ENCODE assay signal across 18 mouse cellular contexts in genomic region chr3:96338849-96339480, GRCm38 (mm10). TPM values are rescaled to one million over a fixed set of nuclear protein-coding genes. Genes with fewer than 3 reads are reported as not detected.
A peak's percentile ranks its signal among the peaks of the same experiment; 100 is the strongest.
DNase-seq lines count a peak whose midpoint lies in the region; ATAC-seq and TF ChIP-seq lines count a peak whose summit lies in the region.
"Had no signal": no experiment of that assay in that cellular context is flagged by ENCODE, and none has a peak within 500 bp of the region (broad histone marks: within the 10 kb centered on the region; RNA-seq: fewer than 3 reads in every experiment).

No protein-coding gene starts in this region.

- no peaks in the 10 kb centered on the region for H3K36me3 ChIP-seq in hindbrain, embryonic 11.5 days (ENCODE audit: control insufficient read depth, insufficient read depth, low read length)
- H3K36me3 ChIP-seq in hindbrain, embryonic 13.5 days = no peaks in the 10 kb centered on the region
- no peaks in the 10 kb centered on the region for H3K36me3 ChIP-seq in ES-Bruce4 (ENCODE audit: control insufficient read depth, insufficient read depth, low read length, poor library complexity, severe bottlenecking)
- H3K36me3 ChIP-seq in embryonic facial prominence, embryonic 11.5 days (replicated peaks; ENCODE audit: control insufficient read depth, insufficient read depth, low read depth, low read length) = no peaks in the 10 kb centered on the region
- no peaks in the 10 kb centered on the region for H3K36me3 ChIP-seq in kidney, embryonic 16.5 days (ENCODE audit: insufficient read depth, low read length)
- H3K36me3 ChIP-seq: heart, embryonic 13.5 days; limb, embryonic 13.5 days; liver, embryonic 15.5 days had no signal

- no peak for TF ChIP-seq EP300 in ES-Bruce4 (IDR thresholded peaks at IDR 0.05; ENCODE audit: insufficient read depth, low read depth, low read length)

- no peaks in the 10 kb centered on the region for H3K9me3 ChIP-seq in hindbrain, embryonic 11.5 days (ENCODE audit: control insufficient read depth, low read length)
- H3K9me3 ChIP-seq in hindbrain, embryonic 13.5 days = no peaks in the 10 kb centered on the region
- H3K9me3 ChIP-seq in ES-Bruce4 (replicated peaks; ENCODE audit: control insufficient read depth, insufficient read depth, low read length, poor library complexity, severe bottlenecking) = no peaks in the 10 kb centered on the region
- H3K9me3 ChIP-seq in embryonic facial prominence, embryonic 11.5 days (replicated peaks; ENCODE audit: control insufficient read depth, low read length) = no peaks in the 10 kb centered on the region
- H3K9me3 ChIP-seq in kidney, embryonic 16.5 days (ENCODE audit: low read length) = no peaks in the 10 kb centered on the region
- H3K9me3 ChIP-seq: heart, embryonic 13.5 days; limb, embryonic 13.5 days; liver, embryonic 15.5 days had no signal

- DNase-seq in hindbrain, embryonic 11.5 days (ENCODE audit: low spot score) = peak; percentile 35
- DNase-seq in embryonic facial prominence, embryonic 11.5 days (ENCODE audit: low spot score) = peak; percentile 0
- DNase-seq in left cerebral cortex, postnatal 36 days (ENCODE audit: low spot score in 2 of 2) = no peak
- DNase-seq: adrenal gland, postnatal 25 days; cerebellum, adult 8-10 months; layer of hippocampus, postnatal 36 days; lung, postnatal 14 days had no signal

- 45% methylated on average over 16 of the region's 16 CpGs for WGBS in hindbrain, embryonic 11.5 days
- 53% methylated on average over 16 of the region's 16 CpGs for WGBS in hindbrain, embryonic 13.5 days
- WGBS in embryonic facial prominence, embryonic 11.5 days = 41% methylated on average over 16 of the region's 16 CpGs
- WGBS in kidney, embryonic 16.5 days = 36% methylated on average over 16 of the region's 16 CpGs

- H3K9ac ChIP-seq in hindbrain, embryonic 11.5 days (ENCODE audit: low read depth, low read length) = no peak overlapping the region
- H3K9ac ChIP-seq in hindbrain, embryonic 13.5 days = no peak overlapping the region
- peak overlapping the region; percentile 8 for H3K9ac ChIP-seq in ES-Bruce4 (ENCODE audit: low read depth, poor library complexity, severe bottlenecking)
- H3K9ac ChIP-seq in embryonic facial prominence, embryonic 11.5 days (replicated peaks; ENCODE audit: low read length) = no peak overlapping the region
- H3K9ac ChIP-seq in kidney, embryonic 16.5 days (replicated peaks; ENCODE audit: low read length) = no peak overlapping the region
- H3K9ac ChIP-seq: heart, embryonic 13.5 days; limb, embryonic 13.5 days; liver, embryonic 15.5 days had no signal

- intact Hi-C loops in left cerebral cortex, postnatal 36 days (cut with DNase I) = loop anchor here (10.0 kb wide), 1 partner anchor 56 kb away; no protein-coding TSS in a partner anchor

- TF ChIP-seq CTCF in ES-Bruce4 (IDR thresholded peaks at IDR 0.05; ENCODE audit: low read depth, low read length) = no peak

- no peak for TF ChIP-seq POLR2A in ES-Bruce4 (IDR thresholded peaks at IDR 0.05; ENCODE audit: insufficient read depth, low read length)

- peaks cover 62% of the 10 kb centered on the region for H3K27me3 ChIP-seq in hindbrain, embryonic 11.5 days (ENCODE audit: control insufficient read depth, insufficient read depth, low read length)
- peaks cover 93% of the 10 kb centered on the region for H3K27me3 ChIP-seq in hindbrain, embryonic 13.5 days
- H3K27me3 ChIP-seq in ES-Bruce4 (ENCODE audit: control insufficient read depth, insufficient read depth, low read length, poor library complexity, severe bottlenecking) = no peaks in the 10 kb centered on the region
- peaks cover 38% of the 10 kb centered on the region for H3K27me3 ChIP-seq in embryonic facial prominence, embryonic 11.5 days (ENCODE audit: control insufficient read depth, insufficient read depth, low read length)
- peaks cover 72% of the 10 kb centered on the region for H3K27me3 ChIP-seq in kidney, embryonic 16.5 days (ENCODE audit: insufficient read depth, low read length)

- ATAC-seq in hindbrain, embryonic 11.5 days (ENCODE audit: low FRiP score) = no peak
- no peak for ATAC-seq in hindbrain, embryonic 13.5 days (ENCODE audit: low FRiP score)
- ATAC-seq in CD4-positive, CD25-positive, alpha-beta regulatory T cell, adult 4 months = peak; percentile 39
- no peak for ATAC-seq in embryonic facial prominence, embryonic 11.5 days (replicated peaks; ENCODE audit: insufficient number of reproducible peaks, low FRiP score, low TSS enrichment, low read depth)
- no peak for ATAC-seq in kidney, embryonic 16.5 days (ENCODE audit: low FRiP score, low TSS enrichment)
- ATAC-seq: activated CD4-positive, CD25-positive, alpha-beta regulatory T cell, adult 4 months; forebrain, embryonic 16.5 days; inflammation-experienced regulatory T-cells, adult 6 months had no signal

- no peak overlapping the region for H3K4me3 ChIP-seq in hindbrain, embryonic 11.5 days (ENCODE audit: low read depth, low read length)
- H3K4me3 ChIP-seq in hindbrain, embryonic 13.5 days = no peak overlapping the region
- no peak overlapping the region for H3K4me3 ChIP-seq in ES-Bruce4 (ENCODE audit: low read depth, low read length)
- no peak overlapping the region for H3K4me3 ChIP-seq in embryonic facial prominence, embryonic 11.5 days (ENCODE audit: low read depth, low read length)
- no peak overlapping the region for H3K4me3 ChIP-seq in kidney, embryonic 16.5 days (ENCODE audit: low read length)
- H3K4me3 ChIP-seq: heart, embryonic 13.5 days; limb, embryonic 13.5 days; liver, embryonic 15.5 days; megakaryocyte, embryonic 14.5 days had no signal

- no peak overlapping the region for H3K4me2 ChIP-seq in hindbrain, embryonic 11.5 days (replicated peaks; ENCODE audit: low read depth, low read length)
- no peak overlapping the region for H3K4me2 ChIP-seq in hindbrain, embryonic 13.5 days
- H3K4me2 ChIP-seq in embryonic facial prominence, embryonic 11.5 days (ENCODE audit: low read depth, low read length) = no peak overlapping the region
- H3K4me2 ChIP-seq in kidney, embryonic 16.5 days (replicated peaks; ENCODE audit: low read depth, low read length) = no peak overlapping the region
- H3K4me2 ChIP-seq: heart, embryonic 13.5 days; limb, embryonic 13.5 days; liver, embryonic 15.5 days had no signal

- no peak overlapping the region for H3K27ac ChIP-seq in hindbrain, embryonic 11.5 days (ENCODE audit: low read depth, low read length)
- H3K27ac ChIP-seq in hindbrain, embryonic 13.5 days = no peak overlapping the region
- H3K27ac ChIP-seq in ES-Bruce4 (ENCODE audit: insufficient read depth, low read length) = 0 out of 2 replicates have a peak overlapping the region, but pooled peaks have one; percentile 1
- no peak overlapping the region for H3K27ac ChIP-seq in embryonic facial prominence, embryonic 11.5 days (replicated peaks; ENCODE audit: low read depth, low read length)
- no peak overlapping the region for H3K27ac ChIP-seq in kidney, embryonic 16.5 days (ENCODE audit: low read length)
- H3K27ac ChIP-seq: heart, embryonic 13.5 days; limb, embryonic 13.5 days; liver, embryonic 15.5 days had no signal

- H3K4me1 ChIP-seq in hindbrain, embryonic 11.5 days (replicated peaks; ENCODE audit: control insufficient read depth, insufficient read depth, low read length) = no peaks in the 10 kb centered on the region
- no peaks in the 10 kb centered on the region for H3K4me1 ChIP-seq in hindbrain, embryonic 13.5 days (replicated peaks)
- peaks cover 5% of the 10 kb centered on the region for H3K4me1 ChIP-seq in ES-Bruce4 (ENCODE audit: control insufficient read depth, insufficient read depth, low read length)
- no peaks in the 10 kb centered on the region for H3K4me1 ChIP-seq in embryonic facial prominence, embryonic 11.5 days (ENCODE audit: control insufficient read depth, insufficient read depth, low read length)
- no peaks in the 10 kb centered on the region for H3K4me1 ChIP-seq in kidney, embryonic 16.5 days (ENCODE audit: insufficient read depth, low read length)
- H3K4me1 ChIP-seq: limb, embryonic 13.5 days had no signal

RNA-seq across cellular contexts. Expression of gene Fcgr1, which starts 45.2 kb away (rescaled TPM):
- polyA plus RNA-seq in hindbrain, embryonic 11.5 days (2014; fragmentation: Nextera tagmentation; extraction: Ambion mirVana) = 1.3 and 1.9 TPM in 2 replicates
- polyA plus RNA-seq in hindbrain, embryonic 13.5 days (2015; fragmentation: Nextera tagmentation; extraction: Ambion mirVana) = 1.5 and 1.7 TPM in 2 replicates
- polyA plus RNA-seq in CD4-positive, CD25-positive, alpha-beta regulatory T cell, adult 4 months (2017; shearing (Covaris generic)) = under 1 TPM in 1 of 2 experiments, not detected in 1; 0.46 TPM
- not detected in 2 replicates for polyA plus RNA-seq in ES-Bruce4 (2011; ENCODE audit: insufficient read depth, insufficient read length, low read depth, missing spikeins)
- 1.3 and 2.1 TPM in 2 replicates for polyA plus RNA-seq in embryonic facial prominence, embryonic 11.5 days (2014; fragmentation: Nextera tagmentation; extraction: Ambion mirVana)
- 1.9 and 2.7 TPM in 2 replicates for polyA plus RNA-seq in kidney, embryonic 16.5 days (2015; fragmentation: Nextera tagmentation; extraction: Ambion mirVana)
- 1 to 10 TPM; 2.1 to 2.2 TPM for total RNA-seq in left cerebral cortex, postnatal 36 days (2021)
- polyA plus RNA-seq: activated CD4-positive, CD25-positive, alpha-beta regulatory T cell, adult 4 months had no signal

Comparison
In these comparisons a context has a peak if more than half of its experiments do, and no peak if none do; other contexts are left out.
1. DNase-seq: peak in hindbrain, embryonic 11.5 days (single experiment) and embryonic facial prominence, embryonic 11.5 days (single experiment); none in left cerebral cortex, postnatal 36 days (0 of 2).